Mouse (Mus musculus): ENCODE data around the gene Dscam.
A peak's percentile ranks its signal among the peaks of the same experiment; 100 is the strongest.
"Not testable (repeated sequence)": the region's sequence is repeated elsewhere in the genome, so short reads cannot be mapped to it uniquely, and the experiment has no call there.

Dscam gene

DNA sequence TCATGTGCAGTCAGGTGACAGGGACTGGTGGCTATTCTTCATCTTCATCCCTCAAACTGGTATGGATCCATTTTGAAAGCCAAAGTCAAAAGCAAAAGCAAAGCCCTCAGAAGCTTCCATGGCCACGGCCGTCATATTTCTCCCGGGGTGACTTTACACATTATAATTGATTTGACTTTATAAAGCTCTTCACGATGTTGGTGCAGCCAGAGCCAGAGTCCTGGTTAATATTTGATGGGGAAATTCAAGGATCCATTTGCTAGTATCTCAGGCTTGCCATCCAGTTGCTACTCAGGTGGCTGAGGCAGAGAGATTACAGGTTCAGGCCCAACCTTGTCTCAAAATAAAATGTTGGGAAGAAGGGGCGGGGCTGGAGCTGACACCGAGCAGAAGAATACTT is 238.3 kb downstream of the Dscam start:
- DNase-seq: no peak

DNA sequence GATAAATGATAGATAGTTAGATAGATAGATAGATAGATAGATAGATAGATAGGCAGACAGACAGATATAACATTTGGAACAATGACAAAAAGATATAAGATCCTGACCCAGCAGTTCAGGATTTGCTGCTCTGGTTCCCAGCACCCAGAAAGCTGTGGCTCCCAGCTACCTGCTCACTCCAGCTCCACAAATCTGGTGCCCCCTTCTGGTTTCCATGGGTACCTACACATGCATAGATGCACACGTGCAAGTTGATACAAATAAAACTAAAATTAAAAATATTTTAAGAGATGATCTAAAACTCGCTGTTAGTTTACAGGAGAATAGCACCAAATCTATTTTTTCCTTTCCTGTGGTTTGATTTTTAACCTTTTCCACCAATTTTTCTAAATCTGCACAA is 238.8 kb downstream of the Dscam start:
- DNase-seq: no peak

DNA sequence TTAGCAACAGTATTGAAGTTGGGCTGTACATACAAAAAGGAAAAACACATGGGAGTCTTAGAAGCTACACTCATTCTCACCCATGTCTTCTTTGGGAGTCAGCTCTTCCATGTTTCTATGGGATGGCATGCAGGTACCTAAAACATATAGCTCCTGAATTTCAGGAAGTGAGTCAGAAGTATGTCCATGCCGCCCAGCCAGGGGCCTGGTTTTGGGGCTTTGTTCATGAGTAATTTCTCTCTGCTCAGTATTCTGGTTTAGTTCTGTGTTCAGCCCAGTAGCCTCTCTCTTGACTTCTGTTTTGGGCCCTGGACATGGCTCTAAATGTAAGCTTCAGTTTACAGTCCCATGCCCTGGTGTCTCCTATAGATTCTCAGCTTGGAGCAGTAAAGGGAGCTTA is 242.5 kb downstream of the Dscam start:
- DNase-seq: no peak

DNA sequence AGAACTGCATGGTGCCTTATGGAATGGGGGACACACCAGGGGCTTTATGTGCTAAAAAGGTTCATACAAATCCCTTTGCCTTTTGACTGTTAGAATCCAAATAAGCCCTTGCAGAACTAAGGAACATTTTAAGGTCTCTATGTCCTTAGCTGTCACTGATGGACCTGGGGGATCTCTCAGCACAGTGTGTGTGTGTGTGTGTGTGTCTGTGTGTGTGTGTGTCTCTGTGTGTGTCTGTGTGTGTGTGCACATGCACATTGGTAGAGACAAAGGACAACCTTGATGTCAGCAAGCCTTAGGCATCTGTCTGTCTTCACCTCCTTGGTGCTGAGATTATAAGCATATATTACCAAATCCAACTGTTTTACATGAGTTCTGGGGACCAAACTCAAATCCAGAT is 243.1 kb downstream of the Dscam start:
- no peak for DNase-seq

DNA sequence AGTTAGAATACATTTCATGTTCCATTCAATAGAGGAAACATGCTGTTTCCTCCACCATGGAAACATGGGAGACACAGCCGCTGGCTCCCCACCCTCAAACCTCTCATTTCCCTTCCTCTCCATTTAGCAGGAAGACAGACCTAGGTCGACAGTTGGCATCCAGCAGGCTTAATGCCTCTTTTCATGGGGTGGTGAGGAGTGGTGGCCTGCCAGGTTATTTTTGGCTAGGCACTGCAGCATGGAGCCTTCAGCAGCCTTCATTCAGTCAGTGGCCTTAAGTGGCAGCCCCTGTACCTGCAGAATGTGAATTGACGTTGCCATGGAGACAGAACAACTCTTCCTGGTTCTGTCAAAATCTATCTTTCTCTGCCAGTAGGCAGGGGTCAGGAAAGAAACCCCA is 243.6 kb downstream of the Dscam start:
- no peak for DNase-seq

DNA sequence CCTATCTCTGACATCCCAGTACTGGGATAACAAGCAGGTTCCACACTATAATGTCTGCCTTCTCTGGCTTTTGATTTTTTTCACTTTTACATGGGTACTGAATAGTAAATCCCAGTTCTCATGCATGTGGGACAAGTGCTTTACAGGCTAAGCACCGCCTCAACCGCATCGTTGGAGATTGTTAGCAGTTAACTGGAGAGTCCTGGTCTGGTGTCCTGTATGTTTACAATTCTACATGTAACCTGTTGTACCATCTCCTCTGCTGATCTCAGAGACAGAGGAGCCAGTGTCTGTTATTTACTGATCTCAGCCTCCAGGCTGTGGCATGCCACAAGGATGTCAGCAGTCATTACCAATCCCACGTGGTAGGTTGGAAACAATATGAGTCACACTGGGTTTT is 246.6 kb downstream of the Dscam start:
- DNase-seq: no peak

DNA sequence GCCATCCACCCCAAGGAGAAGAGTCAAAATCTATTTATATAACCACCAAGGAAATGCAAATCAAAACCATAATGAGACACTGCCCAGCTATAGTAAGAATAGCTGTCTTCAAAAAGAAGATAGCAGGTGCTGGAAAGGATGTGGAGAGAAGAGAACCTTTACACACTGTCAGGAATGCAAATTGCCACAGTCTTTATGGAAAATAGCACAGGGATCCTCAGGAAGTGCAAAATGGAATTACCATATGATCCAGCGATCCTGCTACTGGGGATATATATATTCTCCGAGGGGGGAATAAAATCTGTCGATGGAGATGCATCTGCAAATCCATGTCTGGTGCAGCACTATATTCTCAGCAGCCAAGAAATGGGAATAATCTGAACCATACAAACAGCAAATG is 256.1 kb downstream of the Dscam start:
- no peak for DNase-seq

DNA sequence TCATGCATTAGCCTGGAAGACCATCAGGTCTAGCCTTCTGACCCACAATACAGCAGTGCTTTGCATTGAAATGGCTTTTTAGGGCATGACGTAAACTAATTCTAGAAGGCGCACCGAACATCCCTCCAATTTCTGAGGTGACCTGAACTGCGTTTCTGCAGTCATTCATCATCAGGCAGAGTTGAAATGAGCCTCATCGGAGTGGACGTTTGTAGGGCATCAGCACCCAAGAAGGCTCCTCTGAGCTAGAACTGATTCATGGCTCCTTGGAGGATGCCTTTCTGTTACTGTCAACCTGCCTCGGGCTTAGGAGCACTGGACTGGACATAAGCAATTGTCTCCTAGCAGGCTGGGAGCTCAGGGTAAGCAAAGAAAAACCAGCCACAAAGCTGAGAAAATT is 257.7 kb downstream of the Dscam start:
- DNase-seq: no peak

DNA sequence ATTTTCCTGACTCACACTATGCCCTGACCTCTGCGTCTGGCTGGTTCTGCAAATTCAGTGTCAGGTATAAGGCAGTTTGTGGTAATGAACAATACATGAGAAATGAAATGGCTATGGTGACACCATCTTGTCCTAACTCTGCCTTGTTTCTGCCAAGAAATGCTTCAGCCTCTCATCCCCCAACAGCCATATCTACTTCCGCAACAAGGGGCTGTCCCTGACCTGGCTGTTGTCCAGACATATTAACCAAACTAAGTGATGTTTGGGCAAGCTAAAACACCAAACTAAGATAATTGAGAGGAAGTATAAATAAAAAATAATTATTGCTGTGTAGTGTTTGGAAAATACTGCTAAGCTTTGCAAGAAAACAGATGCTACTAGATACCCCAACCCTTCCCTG is 258.4 kb downstream of the Dscam start:
- no peak for DNase-seq

DNA sequence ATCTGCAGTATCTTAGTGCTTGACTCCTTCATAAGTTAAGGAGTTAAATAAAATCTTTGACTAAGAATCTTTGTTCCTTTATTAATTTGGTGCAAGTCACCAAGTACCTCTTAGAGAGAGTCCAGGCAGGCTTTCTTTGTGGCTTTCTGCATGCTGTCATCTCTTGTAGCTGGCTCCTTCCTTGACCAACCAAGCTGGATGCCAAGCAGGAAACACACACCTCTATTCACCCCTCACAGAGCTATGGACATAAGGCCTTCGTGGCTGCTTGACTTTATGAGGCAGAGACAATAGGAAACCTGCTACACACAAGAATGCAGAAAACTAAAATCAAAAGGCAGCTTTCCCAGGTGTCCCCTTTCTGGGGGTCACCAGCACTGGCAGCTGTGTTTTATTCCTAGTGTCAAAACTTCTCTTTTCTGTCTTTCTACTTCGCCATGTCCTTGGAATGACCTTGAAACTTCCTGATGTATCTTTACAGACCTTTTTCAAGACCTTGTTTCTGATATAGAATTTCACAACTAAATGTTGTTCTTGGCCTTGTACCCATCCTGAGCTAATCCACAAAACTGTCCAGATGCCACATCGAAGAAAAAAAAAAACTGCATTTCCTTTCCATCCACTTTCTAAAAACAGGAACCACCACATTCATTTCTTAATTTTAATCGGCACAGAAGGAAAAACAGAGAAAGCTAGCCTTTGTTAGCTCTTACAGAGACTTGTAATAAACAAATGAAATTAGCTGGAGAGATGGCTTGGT is 260.0 kb downstream of the Dscam start:
- no peak for DNase-seq

DNA sequence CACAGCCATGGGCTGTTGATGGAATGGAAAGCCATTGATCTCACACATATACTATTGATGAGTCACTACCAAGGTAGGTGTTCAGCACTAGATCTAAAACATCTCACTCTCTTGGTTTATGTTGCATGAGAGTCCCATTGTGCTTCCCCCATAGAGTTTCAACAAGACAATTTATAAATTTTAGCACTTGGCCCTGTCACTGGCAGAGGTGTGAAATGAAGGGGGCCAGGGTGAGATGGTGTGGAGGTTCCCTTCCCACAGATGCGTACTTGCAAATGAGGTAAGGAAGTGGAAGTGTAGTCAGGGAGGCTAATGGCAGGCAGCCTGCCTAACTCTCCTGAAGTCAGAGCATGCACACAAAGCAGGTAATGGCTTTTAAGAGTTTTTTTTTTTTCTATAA is 262.7 kb downstream of the Dscam start:
- DNase-seq: no peak

DNA sequence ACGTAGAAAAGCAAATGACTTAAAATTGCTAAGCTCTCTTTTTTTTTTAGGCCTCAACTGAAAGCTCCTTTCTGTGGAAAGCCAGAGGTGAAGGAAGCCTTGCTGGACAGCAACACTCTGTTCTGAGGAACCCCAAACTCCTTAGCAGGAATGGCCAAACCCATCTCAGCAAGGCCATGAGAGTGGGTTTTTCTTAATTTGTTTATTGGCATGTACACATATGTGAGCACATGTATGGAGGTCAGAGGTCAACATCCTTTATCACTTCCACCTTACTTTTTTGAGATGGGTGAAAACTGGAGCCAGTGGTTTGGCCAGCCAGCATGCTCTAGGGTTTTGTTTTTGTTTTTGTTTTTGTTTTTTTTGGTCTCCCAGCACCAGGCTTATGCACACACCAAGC is 263.5 kb downstream of the Dscam start:
- DNase-seq: no peak

DNA sequence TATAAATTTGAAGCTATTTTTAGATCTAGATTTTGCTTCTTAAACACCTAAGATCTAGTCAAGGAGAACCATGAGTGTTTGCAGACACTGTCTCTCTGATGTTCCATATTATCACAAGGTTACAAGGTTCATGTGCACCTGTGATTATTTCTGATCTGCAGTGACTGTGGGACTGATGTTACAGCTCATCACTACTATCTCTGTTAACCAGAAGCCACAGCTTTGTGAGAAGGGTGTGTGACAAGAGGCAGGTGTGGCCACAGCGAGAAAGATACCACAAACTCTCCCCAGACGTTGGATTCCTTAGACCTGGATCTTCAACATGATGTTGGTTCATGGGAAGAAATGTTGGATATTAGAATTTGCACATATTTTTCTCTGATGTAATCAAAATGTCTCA is 263.9 kb downstream of the Dscam start:
- DNase-seq: no peak

DNA sequence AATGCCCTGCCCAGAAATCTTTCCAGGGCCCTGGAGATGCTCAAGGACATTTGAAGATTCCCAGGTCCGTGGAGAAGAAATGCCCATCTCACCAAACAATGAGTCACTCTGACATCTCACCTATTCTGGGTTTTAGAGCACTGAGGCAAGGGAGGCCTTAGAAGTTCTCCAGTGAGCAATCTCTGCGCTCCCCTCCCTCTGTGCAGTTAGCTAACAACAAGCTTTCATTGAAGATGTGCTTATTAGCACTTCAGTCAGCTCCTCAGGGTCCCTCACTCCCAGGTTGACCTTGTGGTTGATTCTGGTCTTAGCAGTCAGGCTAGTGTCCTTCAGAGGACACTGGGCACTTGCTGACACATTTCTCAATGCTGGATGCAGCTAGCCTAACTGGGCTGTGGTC is 265.8 kb downstream of the Dscam start:
- DNase-seq: no peak

DNA sequence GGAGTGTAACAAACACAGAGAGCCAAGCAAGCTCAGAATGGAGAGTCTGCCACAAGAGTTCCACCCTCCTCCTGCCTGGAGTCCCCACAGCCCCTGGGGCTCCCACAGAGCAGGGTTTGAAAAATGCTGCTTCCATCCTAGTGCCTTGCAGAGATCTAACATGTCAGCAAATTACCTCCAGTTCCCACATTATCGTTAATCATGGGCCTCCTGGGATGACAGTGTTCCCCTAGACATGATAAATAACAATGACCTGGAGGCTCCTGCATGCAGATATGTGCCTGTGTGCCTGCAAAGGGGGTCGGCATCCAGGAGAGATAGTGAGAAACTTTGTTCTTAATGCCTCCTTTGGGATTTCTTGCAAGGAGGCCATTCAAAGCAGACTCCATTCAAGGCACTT is 266.2 kb downstream of the Dscam start:
- DNase-seq: no peak

DNA sequence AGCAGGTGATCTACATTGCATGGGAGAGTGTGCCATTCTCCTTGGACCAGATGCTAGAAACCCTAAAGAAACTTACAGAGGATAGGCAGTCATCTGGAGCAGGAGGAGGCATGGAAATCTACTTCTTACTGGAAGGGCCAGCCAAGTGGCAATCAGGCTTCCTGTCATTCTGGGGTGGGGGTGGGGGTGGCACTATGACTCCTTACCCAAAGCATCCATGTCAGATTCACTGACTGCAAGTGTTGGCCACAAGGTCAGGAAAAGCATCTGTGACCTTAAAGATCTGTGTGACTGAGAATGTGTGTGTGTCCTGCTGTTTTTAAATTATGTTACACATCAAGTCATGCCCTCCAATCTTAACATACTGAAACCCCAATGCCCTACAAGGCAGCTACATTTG is 268.0 kb downstream of the Dscam start:
- DNase-seq: no peak

DNA sequence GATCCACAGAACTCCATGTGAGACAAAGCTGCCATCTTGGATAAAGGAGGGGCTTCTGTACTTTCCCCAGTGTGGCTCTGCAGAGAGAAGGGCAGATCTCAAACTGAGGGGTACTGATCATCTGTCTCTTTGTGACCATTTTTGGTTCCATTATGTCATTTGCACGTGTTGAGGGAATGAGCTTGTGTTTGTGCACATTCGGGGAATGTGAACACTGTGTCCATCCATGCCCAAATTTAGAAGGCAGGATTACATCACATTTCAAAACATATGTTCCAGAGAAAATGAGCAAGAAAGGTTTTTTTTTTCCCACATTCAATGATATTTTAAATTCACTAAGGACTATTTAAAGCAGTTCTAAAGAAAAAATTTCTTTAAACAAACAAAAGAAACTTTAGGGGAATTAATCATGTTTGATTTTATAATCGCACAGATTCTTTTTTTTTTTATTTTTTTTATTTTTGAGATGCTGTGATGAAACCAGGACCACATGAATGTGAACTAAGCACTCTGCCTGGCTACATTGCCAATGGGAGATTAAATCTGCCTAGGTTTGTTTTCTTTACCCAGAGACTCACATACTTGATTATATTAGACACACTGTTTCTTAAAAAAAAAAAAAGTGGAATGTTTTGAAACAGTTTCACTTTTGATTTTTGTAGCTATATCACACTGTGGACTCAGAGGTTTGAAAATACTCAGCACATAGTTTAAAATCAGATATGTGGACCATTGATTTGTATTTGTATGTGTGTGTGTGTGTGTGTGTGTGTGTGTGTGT is 269.1 kb downstream of the Dscam start:
- DNase-seq: no peak

DNA sequence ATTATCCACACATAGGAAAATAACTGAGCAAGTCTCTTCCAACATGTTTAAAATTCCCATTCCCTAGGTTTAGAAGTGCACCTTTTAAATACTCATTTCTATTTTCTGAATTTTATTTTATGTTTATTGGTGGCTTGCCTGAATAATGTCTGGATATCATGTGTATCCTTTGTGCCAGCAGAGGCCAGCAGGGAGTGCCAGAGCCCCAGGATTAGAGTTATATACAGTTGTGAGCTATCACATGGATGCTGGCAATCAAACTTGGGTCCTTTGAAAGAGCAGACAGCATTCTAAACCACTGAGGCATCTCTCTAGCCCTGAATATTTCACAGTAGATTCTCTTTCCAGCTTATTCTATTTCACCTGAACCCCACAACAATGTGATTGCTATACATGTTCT is 271.2 kb downstream of the Dscam start:
- DNase-seq: no peak

DNA sequence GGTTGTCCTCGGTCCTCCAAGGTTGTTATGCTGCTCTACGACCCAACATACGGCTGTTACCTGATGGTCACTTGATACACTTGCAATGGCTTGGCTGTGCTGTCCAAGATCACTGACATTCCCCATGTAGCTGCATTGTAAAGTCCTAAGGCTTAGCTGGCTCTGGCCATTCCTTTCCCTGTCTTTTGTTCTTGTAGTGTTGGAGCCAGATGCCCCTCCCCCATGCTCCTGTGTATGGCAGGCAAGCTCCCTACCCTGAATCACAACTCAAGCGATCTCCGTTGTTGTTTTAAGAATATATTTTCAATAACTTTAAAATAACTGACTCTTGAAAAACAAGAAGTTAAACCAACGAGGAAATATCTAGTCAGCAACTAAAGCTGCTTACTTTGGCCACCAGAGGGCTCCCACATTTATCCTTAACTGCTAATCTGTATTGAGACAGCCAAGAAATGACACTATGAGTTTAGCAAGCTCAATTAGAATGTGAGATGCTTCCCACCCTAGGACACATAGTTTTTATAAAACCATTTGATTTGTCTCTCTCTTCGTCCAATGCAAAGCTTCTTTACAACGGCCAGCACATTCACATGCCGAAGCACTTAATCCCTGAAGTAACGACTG is 273.9 kb downstream of the Dscam start:
- DNase-seq: no peak

DNA sequence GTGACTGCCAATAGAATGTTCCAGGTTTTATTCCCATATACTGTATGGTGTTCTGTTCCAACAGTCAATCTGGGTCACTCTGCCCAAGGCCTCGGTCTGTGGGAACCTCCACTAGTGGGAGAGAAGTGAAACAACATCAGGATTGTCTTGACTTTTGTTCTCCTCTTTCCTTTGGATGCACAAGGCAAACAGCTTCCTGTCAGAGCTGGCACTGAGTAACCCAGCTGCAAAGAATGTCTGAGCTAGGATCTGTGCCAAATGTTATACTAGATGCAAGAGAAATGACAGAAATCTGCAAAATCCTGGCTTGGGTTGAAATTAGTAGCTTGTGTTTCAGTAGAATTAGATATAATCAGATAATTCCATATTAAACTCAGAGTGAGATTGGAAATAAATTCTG is 282.5 kb downstream of the Dscam start:
- DNase-seq: no peak

DNA sequence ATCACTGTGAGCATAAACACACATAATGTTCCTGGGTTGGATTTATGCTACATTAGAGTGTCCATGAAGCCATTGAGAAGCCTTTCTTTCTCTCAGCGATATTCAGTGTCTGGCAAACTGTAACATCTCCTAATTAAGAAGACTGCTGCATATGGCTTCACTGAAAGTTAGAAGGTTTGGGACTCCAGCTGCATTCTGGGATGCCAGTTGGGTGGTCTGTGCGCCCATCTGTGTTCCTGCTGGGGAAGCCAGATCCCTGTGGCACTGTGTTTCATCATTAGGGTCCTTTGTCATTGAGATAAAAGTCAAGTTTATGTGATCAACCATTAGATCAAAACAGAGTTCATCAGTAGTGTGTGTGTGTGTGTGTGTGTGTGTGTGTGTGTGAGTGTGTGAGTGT is 284.7 kb downstream of the Dscam start:
- peak; percentile 26 for DNase-seq

DNA sequence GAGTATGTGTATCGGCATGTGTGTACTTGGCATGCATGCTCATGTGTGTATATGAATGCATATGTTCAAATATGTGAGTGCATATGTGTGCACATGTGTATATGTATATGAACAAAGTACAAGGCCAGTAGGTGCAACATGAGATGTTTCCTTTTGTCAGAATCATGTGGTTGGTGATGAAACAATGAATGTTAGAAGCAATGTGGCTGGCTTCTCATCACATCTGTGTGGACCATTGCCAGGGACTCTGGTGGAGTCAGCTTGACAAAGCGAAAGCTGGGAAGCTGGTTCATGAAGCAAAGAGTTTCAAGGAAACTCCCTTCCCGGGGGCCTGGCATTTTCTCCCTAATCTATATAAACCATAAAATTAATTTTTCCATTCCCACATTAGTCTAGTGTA is 286.0 kb downstream of the Dscam start:
- DNase-seq: not testable (repeated sequence)

DNA sequence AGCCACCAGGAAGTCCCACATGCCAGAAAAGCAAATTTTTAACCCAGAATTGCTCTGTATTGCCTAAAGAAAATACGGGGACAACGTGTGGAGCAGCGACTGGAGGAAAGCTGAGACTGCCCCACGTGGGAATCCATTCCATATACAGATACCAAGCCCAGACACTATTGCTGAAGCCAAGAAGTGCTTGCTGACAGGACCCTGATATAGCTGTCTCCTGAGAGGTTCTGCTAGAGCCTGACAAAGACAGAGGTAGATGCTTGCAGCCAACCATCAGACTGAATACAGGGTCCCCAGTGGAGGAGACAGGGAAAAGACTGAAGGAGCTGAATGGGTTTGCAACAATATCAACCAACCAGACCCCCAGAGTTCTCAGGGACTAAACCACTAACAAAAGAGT is 293.3 kb downstream of the Dscam start:
- DNase-seq: no peak

DNA sequence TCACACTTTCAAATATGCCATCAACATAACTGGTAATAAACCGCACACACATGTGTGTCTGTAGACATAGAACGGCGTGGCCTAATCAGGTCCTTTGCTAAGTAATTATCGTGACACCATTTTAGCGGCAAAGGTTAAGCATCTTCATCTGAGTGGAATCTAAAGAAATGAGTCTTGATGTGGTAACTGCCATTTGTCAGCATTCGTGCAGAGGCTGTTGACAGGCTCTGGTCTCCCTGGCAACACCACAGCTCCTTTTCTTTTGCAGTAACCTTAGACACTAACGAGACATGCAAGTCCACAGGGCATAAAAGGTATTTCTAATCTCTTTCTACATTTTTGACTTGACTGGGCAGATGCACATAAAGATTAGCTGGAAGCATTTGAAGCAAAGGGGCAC is 297.8 kb downstream of the Dscam start:
- DNase-seq: no peak

Data from layer of hippocampus, adult 9-11 months (tissue).